ENCODE assay signal across 8 mouse cellular contexts in genomic region chr4:102656494-102657036, GRCm38 (mm10).
DNase-seq lines count a peak whose midpoint lies in the region; ATAC-seq and TF ChIP-seq lines count a peak whose summit lies in the region.

No protein-coding gene starts in this region.

- no peaks in the 10 kb centered on the region for H3K36me3 ChIP-seq in heart, adult 2 months (ENCODE audit: control insufficient read depth, insufficient read depth, low read length)
- H3K36me3 ChIP-seq in heart, embryonic 11.5 days (ENCODE audit: control insufficient read depth, insufficient read depth, low read length) = no peaks in the 10 kb centered on the region
- no peaks in the 10 kb centered on the region for H3K36me3 ChIP-seq in midbrain, embryonic 11.5 days (ENCODE audit: control insufficient read depth, insufficient read depth, low read length)

- no peak for ATAC-seq in heart, embryonic 11.5 days (replicated peaks; ENCODE audit: insufficient number of reproducible peaks, low FRiP score, low TSS enrichment)
- peak; percentile 30; the same call in 1 of the 2 replicates for ATAC-seq in midbrain, embryonic 11.5 days (ENCODE audit: low FRiP score)

- 0% methylated on average over 3 of the region's 3 CpGs for WGBS in heart, adult 2 months
- 13% methylated on average over 3 of the region's 3 CpGs for WGBS in heart, embryonic 11.5 days (ENCODE audit: insufficient replicate concordance)
- WGBS in midbrain, embryonic 11.5 days = 22% methylated on average over 3 of the region's 3 CpGs

- TF ChIP-seq POLR2A in heart, adult 2 months (IDR thresholded peaks at IDR 0.05; ENCODE audit: insufficient read depth, low read depth, low read length) = no peak

- DNase-seq in heart, adult 2 months = peak in 1 of 2 experiments; percentile 24
- DNase-seq in R1 (ENCODE audit: low read depth, low spot score) = peak; percentile 39
- peak; percentile 77 for DNase-seq in embryo, embryonic 10 days (ENCODE audit: low spot score)
- DNase-seq in heart, postnatal 14 days = peak; percentile 34 to 49
- DNase-seq in layer of hippocampus, adult 8-10 months (ENCODE audit: low spot score in 2 of 2) = peak; percentile 27 to 41
- no peak for DNase-seq in midbrain, embryonic 11.5 days (ENCODE audit: low spot score, missing footprints)
- peak; percentile 66 for DNase-seq in telencephalon, adult 2 months (ENCODE audit: low read depth, low spot score)

- H3K79me2 ChIP-seq in heart, adult 2 months (replicated peaks; ENCODE audit: control insufficient read depth, insufficient read depth, low read length) = no peaks in the 10 kb centered on the region

- TF ChIP-seq EP300 in heart, adult 2 months (IDR thresholded peaks at IDR 0.05; ENCODE audit: insufficient read depth, low read depth, low read length) = peak; percentile 87

- TF ChIP-seq CTCF in heart, adult 2 months (IDR thresholded peaks at IDR 0.05) = peak; percentile 87

- H3K27me3 ChIP-seq in heart, adult 2 months (ENCODE audit: control insufficient read depth, insufficient read depth, low read length) = no peaks in the 10 kb centered on the region
- H3K27me3 ChIP-seq in heart, embryonic 11.5 days (ENCODE audit: control insufficient read depth, insufficient read depth, low read length) = no peaks in the 10 kb centered on the region
- no peaks in the 10 kb centered on the region for H3K27me3 ChIP-seq in midbrain, embryonic 11.5 days (ENCODE audit: control insufficient read depth, insufficient read depth, low read length)

- H3K4me2 ChIP-seq in heart, embryonic 11.5 days = no peak overlapping the region
- H3K4me2 ChIP-seq in midbrain, embryonic 11.5 days = no peak overlapping the region

- no peaks in the 10 kb centered on the region for H3K9me3 ChIP-seq in heart, embryonic 11.5 days (replicated peaks; ENCODE audit: control insufficient read depth, low read length)
- no peaks in the 10 kb centered on the region for H3K9me3 ChIP-seq in midbrain, embryonic 11.5 days (ENCODE audit: control insufficient read depth, low read length)

- H3K27ac ChIP-seq in heart, adult 2 months = no peak overlapping the region
- no peak overlapping the region for H3K27ac ChIP-seq in heart, embryonic 11.5 days (ENCODE audit: low read depth, low read length)
- no peak overlapping the region for H3K27ac ChIP-seq in midbrain, embryonic 11.5 days (ENCODE audit: low read depth, low read length)

- intact Hi-C loops in heart, adult 2 months (cut with DNase I) = loop anchor here (1.0 to 2.0 kb wide), 3 partner anchors 88 to 430 kb away; no protein-coding TSS in a partner anchor
- intact Hi-C loops in heart, postnatal 14 days (cut with DNase I) = loop anchor here (1.0 to 5.0 kb wide), 3 partner anchors 84 to 430 kb away; no protein-coding TSS in a partner anchor

- H3K9ac ChIP-seq in heart, adult 2 months (ENCODE audit: low read depth, low read length) = no peak overlapping the region
- no peak overlapping the region for H3K9ac ChIP-seq in heart, embryonic 11.5 days (ENCODE audit: low read depth, low read length)
- H3K9ac ChIP-seq in midbrain, embryonic 11.5 days (ENCODE audit: low read length) = no peak overlapping the region

- no peaks in the 10 kb centered on the region for H3K4me1 ChIP-seq in heart, adult 2 months (ENCODE audit: control insufficient read depth, insufficient read depth, low read length)
- H3K4me1 ChIP-seq in heart, embryonic 11.5 days (ENCODE audit: control insufficient read depth, insufficient read depth, low read length) = no peaks in the 10 kb centered on the region
- no peaks in the 10 kb centered on the region for H3K4me1 ChIP-seq in midbrain, embryonic 11.5 days (ENCODE audit: control insufficient read depth, insufficient read depth, low read length)

- H3K4me3 ChIP-seq in heart, adult 2 months = no peak overlapping the region
- no peak overlapping the region for H3K4me3 ChIP-seq in heart, embryonic 11.5 days (ENCODE audit: low read depth, low read length)
- H3K4me3 ChIP-seq in midbrain, embryonic 11.5 days (ENCODE audit: low read depth, low read length) = no peak overlapping the region
